Mouse (Mus musculus) thymus, adult 2 months (tissue): ENCODE measurements at regions not wholly inside any gene's neighbourhood (a gene's known extent, or its start where the extent isn't known, plus 50 kb on each side); places are given as distances from the start of the nearest gene placed in this dataset.

Experiments used
- DNase-seq: peaks from one replicate; pipeline ENCODE4 v3.0.0; 2021
- H3K27ac ChIP-seq: fragments of 200-500 bp; 2 replicates; pipeline ENCODE4 v1.5.1; 2012; ENCODE audit warnings: low read length, control low read depth; ENCODE audit not compliant: control insufficient read depth, insufficient read depth
- H3K27me3 ChIP-seq: fragments of 200-500 bp; 2 replicates; pipeline ENCODE4 v1.6.1; 2012; ENCODE audit warnings: mild to moderate bottlenecking, low read length, moderate library complexity, mixed read lengths; ENCODE audit not compliant: control insufficient read depth, insufficient read depth
- H3K36me3 ChIP-seq: fragments of 200-500 bp; 2 replicates; pipeline ENCODE4 v1.6.1; 2012; ENCODE audit warnings: mild to moderate bottlenecking, low read length, moderate library complexity; ENCODE audit not compliant: control insufficient read depth, insufficient read depth
- H3K4me1 ChIP-seq: fragments of 200-500 bp; replicated peaks from 2 replicates; pipeline ENCODE4 v1.6.1; 2012; ENCODE audit warnings: low read length; ENCODE audit not compliant: control insufficient read depth, insufficient read depth
- H3K4me3 ChIP-seq: fragments of 200-500 bp; 2 replicates; pipeline ENCODE4 v1.5.1; 2012; ENCODE audit warnings: mild to moderate bottlenecking, low read length, control low read depth, moderate library complexity; ENCODE audit not compliant: control insufficient read depth, insufficient read depth
- CTCF ChIP-seq: fragments of 200-500 bp; IDR thresholded peaks from 2 replicates; pipeline ENCODE4 v1.5.1; 2012; ENCODE audit warnings: mild to moderate bottlenecking, control low read depth, low read length, moderate library complexity, borderline replicate concordance; ENCODE audit not compliant: control insufficient read depth, poor library complexity, insufficient read depth; ENCODE audit errors: extremely low read depth
- POLR2A ChIP-seq: fragments of 200-500 bp; IDR thresholded peaks from 2 replicates; pipeline ENCODE4 v1.6.1; 2012; ENCODE audit warnings: mild to moderate bottlenecking, low read length, control low read depth, moderate library complexity; ENCODE audit not compliant: control insufficient read depth, poor library complexity, insufficient read depth; ENCODE audit errors: extremely low read depth
- WGBS: fragments of 180-500 bp; shearing (Covaris S2); methylation state at CpG from one replicate; pipeline ENCODE4 v1.1.7; 2018; 5-methylcytosine and 5-hydroxymethylcytosine counted together

DNA sequence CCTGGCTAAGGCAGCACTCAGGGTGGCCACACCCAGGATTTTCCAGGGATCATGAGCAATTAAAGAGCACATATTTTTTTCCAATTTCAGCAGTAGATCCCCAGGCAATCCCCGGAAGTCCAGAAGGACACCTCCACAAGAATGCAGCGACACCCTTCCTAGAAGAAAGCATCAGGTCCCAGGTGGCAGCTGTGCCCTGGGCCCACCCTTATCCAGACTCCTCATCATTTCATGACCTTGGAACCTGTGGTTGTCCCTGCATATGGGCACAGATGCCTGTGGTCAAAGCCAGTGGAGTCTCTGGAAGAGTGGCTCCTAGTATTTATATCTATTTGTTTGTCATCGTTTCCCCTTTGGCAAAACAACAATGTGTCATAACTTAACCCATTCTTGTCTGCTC lies 120.8 kb downstream of the Sox11 start:
- Histone ChIP-seq H3K36me3 (no peaks in the 10 kb centered on the region), H3K27ac (no peak overlapping the region), H3K4me3 (no peak overlapping the region), H3K4me1 (no peaks in the 10 kb centered on the region), H3K27me3 (no peaks in the 10 kb centered on the region)
- WGBS, result 91% methylated on average over 3 of the region's 3 CpGs
- no peak for DNase-seq
- TF ChIP-seq CTCF (no peak), POLR2A (no peak)

DNA sequence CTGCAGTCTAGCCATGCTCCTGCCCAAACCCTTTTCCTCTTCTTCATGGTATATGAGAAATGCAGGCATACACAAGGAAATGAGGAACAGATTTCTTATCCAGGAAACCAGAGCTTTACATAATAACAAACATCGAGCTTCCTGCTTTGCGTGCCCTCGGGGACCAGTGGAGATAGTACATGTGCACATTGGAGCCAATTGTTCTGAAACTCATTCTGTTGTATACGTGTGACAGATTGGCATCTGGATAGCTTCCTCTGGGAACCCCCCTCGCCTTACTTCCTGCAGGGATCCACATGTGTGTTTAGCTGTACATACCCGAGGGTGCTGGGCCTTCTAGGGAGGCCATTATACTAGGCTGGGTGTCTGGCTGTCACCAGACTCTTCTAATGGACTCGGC lies 141.2 kb downstream of the Sox11 start:
- Histone ChIP-seq H3K27me3 (no peaks in the 10 kb centered on the region), H3K4me1 (no peaks in the 10 kb centered on the region), H3K27ac (no peak overlapping the region), H3K36me3 (no peaks in the 10 kb centered on the region), H3K4me3 (no peak overlapping the region)
- 25% methylated on average over 7 of the region's 7 CpGs for whole genome bisulfite sequencing
- no peak for DNase-seq
- TF ChIP-seq CTCF (no peak), POLR2A (no peak)

DNA sequence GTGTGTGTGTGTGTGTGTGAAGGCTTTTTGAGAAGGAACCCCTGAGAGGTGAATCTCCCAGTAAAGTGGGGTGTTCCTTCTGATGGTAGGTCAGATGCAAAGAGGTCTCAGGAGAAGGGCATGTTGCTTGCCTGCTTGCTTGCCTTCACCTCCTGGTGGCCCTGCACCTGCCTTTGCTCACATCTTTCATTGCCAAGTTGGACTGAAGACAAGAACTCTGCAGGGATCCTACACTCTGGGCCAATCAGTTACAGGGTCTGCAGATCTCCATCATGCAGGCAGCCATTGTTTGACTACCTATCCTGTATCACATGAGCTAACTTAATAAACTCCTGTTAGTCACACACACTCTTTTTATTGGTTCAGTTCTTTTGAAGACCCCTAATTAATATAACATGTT lies 148.4 kb downstream of the Sox11 start:
- no peak for DNase-seq
- Histone ChIP-seq H3K4me1 (no peaks in the 10 kb centered on the region), H3K27me3 (no peaks in the 10 kb centered on the region), H3K27ac (no peak overlapping the region), H3K4me3 (no peak overlapping the region), H3K36me3 (no peaks in the 10 kb centered on the region)
- TF ChIP-seq CTCF (no peak), POLR2A (no peak)

DNA sequence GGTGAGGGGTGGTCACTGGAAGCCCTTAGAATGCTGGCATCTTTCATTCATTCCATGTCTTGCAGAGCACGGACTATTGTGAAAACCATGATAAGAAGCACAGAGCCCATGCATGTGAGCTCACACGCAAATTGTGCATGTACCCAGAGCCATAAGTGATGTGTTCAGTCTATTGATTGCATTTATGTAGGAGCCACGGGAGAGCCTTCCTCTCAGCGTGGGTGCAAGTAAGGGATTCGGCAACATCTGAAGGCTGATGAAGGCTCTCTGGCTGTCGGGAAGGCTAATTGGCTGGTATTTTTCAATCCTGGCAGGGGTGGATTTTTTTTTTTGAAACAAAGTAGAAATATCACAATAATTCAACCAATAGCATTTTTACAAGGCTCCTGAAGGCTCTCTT lies 150.5 kb downstream of the Sox11 start:
- H3K27me3 ChIP-seq, result no peaks in the 10 kb centered on the region
- WGBS, result 95% methylated on average over 6 of the region's 6 CpGs
- no peak overlapping the region for H3K27ac ChIP-seq
- H3K4me3 ChIP-seq, result no peak overlapping the region
- H3K36me3 ChIP-seq, result no peaks in the 10 kb centered on the region
- DNase-seq, result no peak
- H3K4me1 ChIP-seq, result no peaks in the 10 kb centered on the region
- TF ChIP-seq POLR2A (no peak), CTCF (no peak)

DNA sequence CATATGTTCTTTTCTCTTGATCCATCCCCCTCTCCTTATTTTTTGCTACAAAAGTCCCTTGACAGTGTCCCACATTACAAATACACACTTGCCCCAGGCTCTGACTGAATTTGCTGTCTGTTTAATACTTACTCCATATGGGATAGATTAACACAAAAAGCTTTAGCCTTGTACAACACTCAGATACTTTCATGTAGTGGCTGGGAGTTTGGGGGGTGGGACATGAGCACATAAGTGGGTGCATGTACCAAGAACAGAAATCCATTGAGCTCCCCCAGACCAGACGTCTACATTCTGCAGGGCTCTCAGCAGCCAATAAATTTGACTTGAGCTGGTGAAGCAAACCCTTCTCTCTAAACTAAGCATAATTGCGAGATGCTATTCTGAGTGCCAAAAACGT lies 154.9 kb downstream of the Sox11 start:
- no peak for DNase-seq
- Histone ChIP-seq H3K4me1 (no peaks in the 10 kb centered on the region), H3K27me3 (no peaks in the 10 kb centered on the region), H3K4me3 (no peak overlapping the region), H3K27ac (no peak overlapping the region), H3K36me3 (no peaks in the 10 kb centered on the region)
- TF ChIP-seq POLR2A, result no peak
- TF ChIP-seq CTCF, result no peak
- 88% methylated on average over 3 of the region's 3 CpGs for WGBS

DNA sequence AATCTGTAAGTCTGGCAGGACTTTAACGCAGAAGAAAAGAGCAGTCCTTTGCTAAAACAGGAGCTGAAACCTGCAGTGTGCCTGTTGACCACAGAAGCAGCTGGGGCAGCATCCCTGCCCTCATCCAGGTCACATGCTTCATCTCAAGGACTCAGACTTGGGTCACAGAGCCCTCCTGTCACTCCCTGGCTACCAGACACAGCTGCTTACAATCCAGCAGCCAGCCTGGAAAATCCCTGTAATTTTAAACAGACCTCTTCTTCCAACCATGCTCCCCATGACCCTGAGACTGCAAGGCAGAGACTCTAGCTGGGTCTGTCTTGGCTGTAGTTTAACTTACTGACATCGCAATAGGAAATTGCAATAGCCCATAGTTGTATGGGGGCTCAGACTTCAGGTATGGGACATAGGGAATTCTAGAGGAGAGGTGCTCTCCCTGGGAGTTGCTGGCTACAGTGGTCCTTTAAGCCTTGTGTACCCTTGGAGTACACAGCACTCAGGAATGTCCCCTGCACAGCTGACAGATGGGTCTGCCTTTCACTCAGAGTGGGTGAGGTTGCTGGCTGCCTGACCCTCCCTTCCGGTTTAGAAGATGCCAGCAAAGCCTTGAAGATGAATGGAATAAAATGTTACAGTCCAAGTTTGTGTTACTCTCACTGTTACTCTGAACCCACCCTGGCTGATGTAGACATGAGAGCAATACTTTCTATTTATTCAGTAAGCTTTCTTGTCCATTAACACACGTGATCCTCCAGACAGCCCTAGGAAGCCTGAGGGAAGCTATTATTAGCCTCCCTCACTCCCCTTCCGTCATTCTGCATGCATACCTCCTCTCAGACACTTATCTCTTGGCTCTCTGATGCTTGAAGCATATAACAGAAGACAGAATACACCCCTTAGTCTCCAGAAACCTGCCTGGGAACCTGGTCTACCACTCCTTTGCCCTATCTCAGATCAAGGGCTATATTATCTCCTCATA lies 159.7 kb downstream of the Sox11 start:
- Histone ChIP-seq H3K4me3 (no peak overlapping the region), H3K4me1 (no peaks in the 10 kb centered on the region), H3K27me3 (no peaks in the 10 kb centered on the region), H3K27ac (no peak overlapping the region), H3K36me3 (no peaks in the 10 kb centered on the region)
- WGBS, result 66% methylated on average over 5 of the region's 5 CpGs
- TF ChIP-seq POLR2A (no peak), CTCF (no peak)
- DNase-seq, result no peak

DNA sequence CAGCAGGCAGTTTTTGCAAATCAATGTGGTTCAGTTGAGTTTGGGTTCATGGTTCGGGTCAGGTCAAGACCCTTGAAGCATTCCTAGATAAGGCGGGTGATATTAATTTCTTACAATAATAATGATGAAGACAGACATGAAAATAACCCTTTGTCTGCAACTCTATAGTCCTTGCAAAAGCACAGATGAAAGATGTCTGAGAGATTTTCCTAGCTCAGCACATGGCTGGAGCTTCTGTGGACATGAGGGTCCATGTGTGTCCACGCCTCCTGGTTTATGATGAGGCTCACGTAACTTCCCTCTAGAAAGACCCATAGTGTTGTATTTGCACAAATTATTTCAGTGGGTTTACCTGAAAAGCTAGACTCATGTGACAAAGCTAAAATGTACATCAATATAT lies 168.8 kb downstream of the Sox11 start:
- no peak for DNase-seq
- WGBS, result 94% methylated on average over 4 of the region's 4 CpGs
- Histone ChIP-seq H3K36me3 (no peaks in the 10 kb centered on the region), H3K4me1 (no peaks in the 10 kb centered on the region), H3K27ac (no peak overlapping the region), H3K27me3 (no peaks in the 10 kb centered on the region), H3K4me3 (no peak overlapping the region)
- TF ChIP-seq CTCF (no peak), POLR2A (no peak)
